In the genomic region with DNA sequence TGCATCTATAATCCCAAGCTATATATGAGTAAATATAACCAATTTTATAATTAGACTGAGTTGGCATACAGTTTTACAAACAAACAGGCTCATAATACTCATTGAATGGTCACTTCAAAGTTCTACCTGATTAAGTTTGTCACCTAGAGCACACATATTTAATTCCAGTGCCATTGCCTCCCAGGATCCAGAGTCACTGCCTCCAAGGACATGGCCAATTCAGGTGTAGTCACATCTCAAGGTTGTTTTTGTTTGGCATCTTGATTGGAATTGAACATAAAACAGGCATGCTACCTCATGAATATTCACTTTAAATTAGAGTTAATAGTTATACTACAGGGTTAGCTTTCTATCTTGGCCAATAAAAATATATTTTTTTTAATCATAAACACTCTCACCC, we compare ENCODE assay signal across 33 mouse cellular contexts.
"Had no signal": no experiment of that assay in that cellular context is flagged by ENCODE, and none has a peak within 500 bp of the region (broad histone marks: within the 10 kb centered on the region; RNA-seq: fewer than 3 reads in every experiment).

No protein-coding gene starts in this region.

- H3K4me2 ChIP-seq: limb, embryonic 12.5 days; limb, embryonic 13.5 days; limb, embryonic 15.5 days; liver, embryonic 11.5 days; liver, embryonic 12.5 days; liver, embryonic 13.5 days; liver, embryonic 15.5 days; lung, embryonic 14.5 days; lung, embryonic 15.5 days; midbrain, embryonic 11.5 days; midbrain, embryonic 12.5 days; midbrain, embryonic 13.5 days; midbrain, embryonic 15.5 days; neural tube, embryonic 12.5 days; neural tube, embryonic 13.5 days had no signal

- ATAC-seq: liver, embryonic 12.5 days; liver, postnatal 0 days; lung, postnatal 0 days; midbrain, embryonic 13.5 days; midbrain, embryonic 15.5 days; midbrain, embryonic 16.5 days had no signal

- H3K9me3 ChIP-seq: limb, embryonic 10.5 days; limb, embryonic 12.5 days; limb, embryonic 13.5 days; limb, embryonic 15.5 days; liver, embryonic 12.5 days; liver, embryonic 13.5 days; liver, embryonic 15.5 days; lung, embryonic 15.5 days; megakaryocyte, embryonic 14.5 days; midbrain, embryonic 10.5 days; midbrain, embryonic 12.5 days; midbrain, embryonic 13.5 days; midbrain, embryonic 15.5 days; neural tube, embryonic 12.5 days; neural tube, embryonic 13.5 days had no signal

- DNase-seq: left cerebral cortex, postnatal 4 days; liver; liver, embryonic 13.5 days; liver, postnatal 0 days; lung, adult 18-20 months; lung, adult 2 months; lung, embryonic 14.5 days; lung, postnatal 10 days; lung, postnatal 14 days; lung, postnatal 36 days; lung, postnatal 4 days; midbrain, embryonic 14.5 days had no signal

- H3K27me3 ChIP-seq: limb, embryonic 12.5 days; limb, embryonic 13.5 days; limb, embryonic 15.5 days; liver, embryonic 12.5 days; liver, embryonic 13.5 days; liver, embryonic 15.5 days; lung, embryonic 15.5 days; megakaryocyte, embryonic 14.5 days; midbrain, embryonic 12.5 days; midbrain, embryonic 13.5 days; midbrain, embryonic 15.5 days; neural tube, embryonic 12.5 days; neural tube, embryonic 13.5 days had no signal

- H3K36me3 ChIP-seq: limb, embryonic 10.5 days; limb, embryonic 12.5 days; limb, embryonic 13.5 days; limb, embryonic 15.5 days; liver, embryonic 12.5 days; liver, embryonic 13.5 days; liver, embryonic 15.5 days; lung, embryonic 15.5 days; midbrain, embryonic 10.5 days; midbrain, embryonic 12.5 days; midbrain, embryonic 13.5 days; midbrain, embryonic 15.5 days; neural tube, embryonic 12.5 days; neural tube, embryonic 13.5 days had no signal

- H3K27ac ChIP-seq: limb, embryonic 10.5 days; limb, embryonic 12.5 days; limb, embryonic 13.5 days; limb, embryonic 15.5 days; liver, embryonic 12.5 days; liver, embryonic 13.5 days; liver, embryonic 14.5 days; liver, embryonic 15.5 days; lung, embryonic 15.5 days; macrophage; midbrain, embryonic 10.5 days; midbrain, embryonic 12.5 days; midbrain, embryonic 13.5 days; midbrain, embryonic 15.5 days; neural tube, embryonic 12.5 days; neural tube, embryonic 13.5 days had no signal

- H3K4me3 ChIP-seq: limb, embryonic 10.5 days; limb, embryonic 12.5 days; limb, embryonic 13.5 days; limb, embryonic 15.5 days; liver, embryonic 12.5 days; liver, embryonic 13.5 days; liver, embryonic 15.5 days; lung, embryonic 15.5 days; megakaryocyte, embryonic 14.5 days; midbrain, embryonic 10.5 days; midbrain, embryonic 12.5 days; midbrain, embryonic 13.5 days; midbrain, embryonic 15.5 days; myocyte; neural tube, embryonic 12.5 days; neural tube, embryonic 13.5 days had no signal

- H3K4me1 ChIP-seq: limb, embryonic 10.5 days; limb, embryonic 12.5 days; limb, embryonic 13.5 days; limb, embryonic 15.5 days; liver, embryonic 12.5 days; liver, embryonic 13.5 days; liver, embryonic 15.5 days; lung, embryonic 15.5 days; megakaryocyte, embryonic 14.5 days; midbrain, embryonic 10.5 days; midbrain, embryonic 12.5 days; midbrain, embryonic 13.5 days; midbrain, embryonic 15.5 days; neural tube, embryonic 12.5 days; neural tube, embryonic 13.5 days had no signal

- H3K9ac ChIP-seq: limb, embryonic 12.5 days; limb, embryonic 13.5 days; limb, embryonic 15.5 days; liver, embryonic 12.5 days; liver, embryonic 13.5 days; liver, embryonic 14.5 days; liver, embryonic 15.5 days; liver, postnatal 0 days; lung, embryonic 14.5 days; lung, embryonic 15.5 days; midbrain, embryonic 12.5 days; midbrain, embryonic 13.5 days; midbrain, embryonic 15.5 days; neural tube, embryonic 12.5 days; neural tube, embryonic 13.5 days had no signal
